Mouse (Mus musculus) heart, postnatal 0 days (tissue): Measurements from ENCODE around the gene 2810021J22Rik.

Experiments
- CTCF ChIP-seq: IDR thresholded peaks from 2 replicates; pipeline ENCODE4 v1.5.1; 2016; ENCODE audit warnings: antibody characterized with exemption, control low read depth, low read depth
- EP300 ChIP-seq: IDR thresholded peaks from 2 replicates; pipeline ENCODE4 v1.6.1; 2016; ENCODE audit warnings: antibody characterized with exemption, low read depth

DNA sequence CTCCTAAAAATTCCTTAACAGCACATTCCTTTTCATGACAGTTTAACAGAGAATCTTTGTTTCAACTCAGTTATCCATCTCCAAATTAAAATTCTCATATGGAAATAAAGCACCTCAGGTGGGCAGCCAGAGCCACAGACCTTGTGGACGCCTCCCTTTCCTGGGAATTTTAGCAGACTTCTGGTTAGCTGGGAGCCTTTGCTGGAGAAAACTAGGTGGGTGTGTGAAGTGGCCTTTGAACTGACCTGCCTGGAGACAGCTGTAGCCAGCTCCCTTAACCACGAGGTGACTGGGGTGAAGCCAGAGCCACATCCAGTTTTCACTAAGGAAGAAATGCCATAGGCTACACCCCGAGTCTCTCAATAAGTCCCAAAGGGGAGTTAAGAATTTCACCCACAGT is 62.6 kb downstream of the 2810021J22Rik start:
- TF ChIP-seq EP300 (no peak), CTCF (no peak)
